Mouse (Mus musculus): ENCODE data around the gene Cst13.
A peak's percentile ranks its signal among the peaks of the same experiment; 100 is the strongest.

Gene Cst13

DNA sequence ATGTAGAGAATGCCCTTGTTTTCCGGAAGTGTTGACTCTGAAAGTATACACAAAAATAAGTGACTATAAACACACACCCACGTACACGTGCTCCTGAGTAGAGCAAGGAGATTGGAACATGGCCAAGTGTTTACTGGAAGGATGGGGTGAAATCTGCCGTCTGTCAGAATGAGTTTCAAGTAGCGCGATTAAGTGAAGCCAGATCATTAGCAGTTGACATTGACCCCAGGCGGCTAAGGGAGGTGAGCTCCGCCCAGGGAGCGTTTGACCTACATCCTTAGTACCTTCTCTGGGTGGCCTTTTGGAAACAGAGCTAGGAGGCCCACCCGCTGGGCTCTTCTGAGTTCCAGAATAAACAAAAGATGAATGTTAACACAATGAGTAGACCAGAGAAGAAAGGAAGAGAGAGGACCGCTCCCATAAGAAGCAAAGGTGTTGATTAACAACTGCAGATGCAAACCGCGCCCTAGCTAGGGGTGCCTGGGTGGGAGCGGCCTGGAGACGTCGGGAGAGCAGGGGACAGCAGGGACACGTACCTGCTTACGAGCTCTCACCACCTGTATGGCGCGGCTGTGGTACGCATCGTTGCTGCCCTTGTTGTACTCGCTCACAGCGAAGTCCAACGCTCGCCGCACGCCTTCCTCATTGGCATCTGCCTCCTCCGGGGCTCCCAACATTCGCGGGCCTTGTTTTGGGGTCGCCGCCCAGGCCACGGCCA is 54.9 kb downstream of the Cst13 start:
- DNase-seq (ENCODE audit: low spot score in 2 of 2): peak in 1 of 2 experiments; percentile 12

DNA sequence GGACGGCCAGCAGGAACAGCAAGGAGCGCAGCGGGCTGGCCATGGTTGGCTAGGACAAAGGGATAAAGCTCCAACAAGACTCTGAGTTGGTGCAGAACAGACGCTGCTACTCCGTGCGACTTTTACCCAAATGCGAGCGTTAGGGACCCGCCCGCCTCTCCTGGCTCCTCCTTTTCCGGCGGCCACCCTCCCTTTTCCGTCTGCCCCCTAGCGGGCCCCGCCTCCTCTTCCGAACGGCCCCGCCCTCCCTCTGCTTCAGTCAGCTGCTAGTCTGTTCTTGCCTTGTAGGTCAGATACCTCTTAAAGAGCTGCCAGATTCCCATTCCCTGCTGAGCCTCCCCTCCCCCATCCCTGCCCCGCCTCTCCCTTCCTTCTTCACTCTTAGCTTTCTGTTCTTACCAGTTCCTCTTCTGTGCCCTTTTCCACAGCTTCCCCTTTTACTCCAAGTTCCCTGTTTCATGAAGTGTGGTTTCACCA is 55.5 kb downstream of the Cst13 start, which contains the start of gene Cst3:
Gene Cst3, minus strand, starts transcription at position 358 of the 477 bp plus-strand sequence.
- peak; percentile 90 for DNase-seq (ENCODE audit: low spot score in 2 of 2)

DNA sequence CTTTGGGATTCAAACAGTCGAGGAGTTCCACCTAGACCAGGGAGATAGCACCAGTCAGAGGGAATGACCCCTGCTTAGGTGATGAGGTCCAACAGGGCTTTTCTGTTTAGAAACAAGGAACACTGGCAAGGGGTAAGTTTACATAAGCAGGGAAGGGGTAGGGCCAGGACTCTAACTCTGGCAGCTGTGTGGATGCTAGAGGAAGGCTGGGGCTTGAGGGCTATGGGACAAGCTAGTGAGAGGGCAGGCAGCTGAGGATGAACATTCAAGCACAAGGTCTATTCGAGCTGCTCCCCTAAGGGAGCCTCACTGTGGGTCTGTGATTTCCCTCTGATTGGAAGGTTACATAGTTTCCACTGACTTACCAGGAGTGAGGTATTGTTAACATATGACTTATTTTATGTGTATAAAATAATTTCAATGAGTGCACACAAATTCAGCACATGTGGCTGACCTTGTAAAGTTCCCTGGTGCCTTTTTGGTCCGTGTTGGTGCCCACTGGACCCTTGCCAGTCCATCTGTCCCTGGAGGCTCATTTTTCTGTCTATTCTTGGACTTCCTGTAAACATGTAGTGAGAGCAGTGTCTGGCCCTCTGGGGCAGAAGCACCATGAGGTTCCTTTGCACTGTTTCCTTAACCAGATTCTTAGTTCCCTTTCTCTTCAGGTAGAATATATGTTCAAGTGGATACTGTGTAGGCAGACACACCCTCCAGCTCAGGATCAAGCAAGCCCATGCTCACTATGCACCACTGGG is 57.3 kb downstream of the Cst13 start:
- DNase-seq (ENCODE audit: low spot score in 2 of 2): peak; percentile 70 to 72

DNA sequence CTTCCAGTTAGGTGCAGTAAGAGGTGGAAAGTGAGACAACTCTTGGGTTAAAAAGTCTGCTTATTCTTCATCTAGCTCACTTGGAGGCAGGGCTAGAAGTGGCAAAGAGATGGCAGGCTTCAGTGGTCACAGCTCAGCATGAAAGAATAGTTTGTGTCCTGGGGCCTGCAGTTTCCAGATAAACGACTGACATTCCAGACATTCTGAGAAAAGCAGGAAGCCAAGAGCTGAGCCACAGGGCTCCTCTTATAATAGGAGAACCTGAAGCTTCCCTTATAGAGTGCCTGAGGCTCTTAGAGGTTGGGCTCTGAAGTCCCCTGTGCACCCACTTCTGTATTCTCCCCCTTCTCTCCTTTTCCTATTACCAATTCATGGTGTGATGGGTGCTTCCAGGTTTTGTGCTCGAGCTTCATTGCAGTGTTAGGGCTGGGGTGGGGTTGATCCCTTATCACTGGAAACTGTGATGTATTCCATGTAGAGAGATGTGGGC is 58.8 kb downstream of the Cst13 start:
- no peak for DNase-seq (ENCODE audit: low spot score in 2 of 2)

- DNase-seq (ENCODE audit: low spot score in 2 of 2): no peak
These were observed 59.3 kb downstream of the Cst13 start for GRCm38 (mm10) chr2:148879199-148879598.
